Mouse (Mus musculus) limb, embryonic 14.5 days (tissue): ENCODE results near the gene Myh7. TPM values are rescaled to one million over a fixed set of nuclear protein-coding genes. Genes with fewer than 3 reads are reported as not detected.

Experiments
- ATAC-seq: fragments of 200-750 bp; cut with Nextera tagmentation; 2 replicates; pipeline ENCODE4 v1.8.0; 2017; ENCODE audit warnings: low read depth, moderate number of reproducible peaks, moderate TSS enrichment; ENCODE audit not compliant: low FRiP score
- DNase-seq: peaks from one replicate; pipeline ENCODE4 v3.0.0-alpha.2; 2015; ENCODE audit warnings: low spot score
- H3K27ac ChIP-seq: fragments of 300-500 bp; sonication (generic); replicated peaks from 2 replicates; pipeline ENCODE4 v1.5.1; 2014; ENCODE audit warnings: low read depth, mild to moderate bottlenecking, low read length, moderate library complexity, mixed read lengths
- H3K27me3 ChIP-seq: fragments of 300-500 bp; sonication (generic); 2 replicates; pipeline ENCODE4 v1.6.1; 2014; ENCODE audit warnings: low read length, mixed read lengths; ENCODE audit not compliant: control insufficient read depth, insufficient read depth
- H3K36me3 ChIP-seq: fragments of 300-500 bp; sonication (generic); 2 replicates; pipeline ENCODE4 v1.6.1; 2014; ENCODE audit warnings: mild to moderate bottlenecking, low read length, moderate library complexity, mixed read lengths; ENCODE audit not compliant: control insufficient read depth, insufficient read depth
- H3K4me1 ChIP-seq: fragments of 300-500 bp; sonication (generic); 2 replicates; pipeline ENCODE4 v1.6.1; 2014; ENCODE audit warnings: antibody characterized with exemption, low read length, mixed read lengths; ENCODE audit not compliant: control insufficient read depth, insufficient read depth
- H3K4me2 ChIP-seq: fragments of 300-500 bp; sonication (generic); replicated peaks from 2 replicates; pipeline ENCODE4 v1.6.1; 2014; ENCODE audit warnings: low read depth, mild to moderate bottlenecking, low read length, moderate library complexity; ENCODE audit not compliant: severe bottlenecking
- H3K4me3 ChIP-seq: fragments of 300-500 bp; sonication (generic); replicated peaks from 2 replicates; pipeline ENCODE4 v1.5.1; 2014; ENCODE audit warnings: low read length
- H3K9ac ChIP-seq: fragments of 300-500 bp; sonication (generic); 2 replicates; pipeline ENCODE4 v1.6.1; 2014; ENCODE audit warnings: mild to moderate bottlenecking, low read depth, low read length, moderate library complexity; ENCODE audit not compliant: severe bottlenecking
- H3K9me3 ChIP-seq: fragments of 300-500 bp; sonication (generic); 2 replicates; pipeline ENCODE4 v1.6.1; 2016; ENCODE audit warnings: low read length; ENCODE audit not compliant: control insufficient read depth
- POLR2A ChIP-seq: fragments of 200-500 bp; IDR thresholded peaks from 2 replicates; pipeline ENCODE4 v1.8.0; 2012; ENCODE audit warnings: inconsistent platforms, mild to moderate bottlenecking, moderate library complexity, borderline replicate concordance; ENCODE audit not compliant: insufficient read depth, insufficient read length; ENCODE audit errors: extremely low read depth
- WGBS: fragments of 180-500 bp; shearing (Covaris S2); extraction: QIAGEN DNeasy Blood & Tissue Kit; methylation state at CpG from one replicate; pipeline ENCODE4 v1.1.7; 2014; 5-methylcytosine and 5-hydroxymethylcytosine counted together
- polyA plus RNA-seq, 2 experiments: library from polyadenylated mRNA; depleted of rRNA in 1 of 2; stranded (reverse) in 1 of 2; unstranded in 1 of 2; fragments of >200 nt; fragmentation: Nextera tagmentation in 1 of 2; extraction: Ambion mirVana in 1 of 2; gene quantifications; 2 replicates each; pipeline versions ENCODE4 v1.2.1 to v1.2.3; 2012 to 2014

Gene Myh7
- polyA plus RNA-seq, 2 experiments = 55.3 to 59.8 TPM

- Histone ChIP-seq H3K4me1 (no peaks in the 10 kb centered on the region), H3K27me3 (no peaks in the 10 kb centered on the region), H3K4me3 (no peak within 1 kb of the TSS), H3K27ac (no peak within 1 kb of the TSS), H3K9ac (no peak within 1 kb of the TSS), H3K9me3 (no peaks in the 10 kb centered on the region), H3K4me2 (no peak within 1 kb of the TSS), H3K36me3 (no peaks in the 10 kb centered on the region)
- no peak for TF ChIP-seq POLR2A
- DNase-seq (no peak), ATAC-seq (no peak)
- WGBS = 64% methylated on average over 7 of the region's 7 CpGs
Observed at GRCm38 (mm10) chr14:54966320-54966977, 28.0 kb downstream of the Myh7 start, which contains the start of gene Myh6. Gene Myh6 (minus strand): TSS chr14:54966927.

DNA sequence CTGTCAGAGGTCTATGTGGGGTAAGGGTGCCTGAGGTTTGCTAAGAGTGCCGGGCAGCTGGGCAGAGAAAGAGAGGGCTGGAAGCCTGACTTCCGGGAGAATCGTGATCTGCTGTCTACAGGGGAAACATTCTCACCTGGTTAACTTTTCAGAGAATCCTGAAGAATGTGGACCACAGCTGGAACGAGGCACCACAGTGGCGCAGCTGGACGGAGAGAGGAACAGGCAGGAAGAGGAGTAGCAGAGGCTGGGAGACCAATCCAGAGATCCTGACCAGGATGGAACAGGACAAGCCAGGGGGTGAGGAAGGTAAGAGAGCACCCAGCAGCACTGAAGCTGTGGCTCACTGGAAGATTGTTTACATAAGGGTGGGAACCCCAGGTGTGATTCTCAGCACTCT lies 28.8 kb downstream of the Myh7 start:
- H3K4me3 ChIP-seq = no peak overlapping the region
- H3K36me3 ChIP-seq = no peaks in the 10 kb centered on the region
- WGBS = 43% methylated on average over 6 of the region's 6 CpGs
- TF ChIP-seq POLR2A = no peak
- ATAC-seq (no peak), DNase-seq (no peak)
- no peaks in the 10 kb centered on the region for H3K27me3 ChIP-seq
- H3K9ac ChIP-seq = no peak overlapping the region
- no peak overlapping the region for H3K4me2 ChIP-seq
- H3K27ac ChIP-seq = no peak overlapping the region
- H3K9me3 ChIP-seq = no peaks in the 10 kb centered on the region
- H3K4me1 ChIP-seq = no peaks in the 10 kb centered on the region

DNA sequence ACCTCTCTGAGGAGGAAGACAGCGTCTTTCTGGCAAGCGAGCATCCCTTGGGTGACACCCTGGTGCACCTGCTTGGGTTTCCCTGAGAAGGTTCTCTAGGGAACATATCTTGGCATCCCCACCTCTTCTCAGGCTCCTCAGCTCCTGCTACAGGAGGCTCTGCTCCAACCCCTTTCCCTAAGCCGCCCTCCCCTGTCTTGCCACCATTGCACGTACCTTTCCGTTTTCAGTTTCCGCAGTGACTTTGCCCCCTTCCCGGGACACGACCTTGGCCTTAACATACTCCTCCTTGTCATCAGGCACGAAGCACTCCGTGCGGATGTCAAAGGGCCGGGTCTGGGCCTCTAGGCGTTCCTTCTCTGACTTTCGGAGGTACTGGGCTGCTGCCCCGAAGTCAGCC lies 29.4 kb downstream of the Myh7 start:
- Histone ChIP-seq H3K4me3 (no peak overlapping the region), H3K4me2 (no peak overlapping the region), H3K36me3 (no peaks in the 10 kb centered on the region), H3K9ac (no peak overlapping the region), H3K9me3 (no peaks in the 10 kb centered on the region), H3K4me1 (no peaks in the 10 kb centered on the region), H3K27ac (no peak overlapping the region), H3K27me3 (no peaks in the 10 kb centered on the region)
- ATAC-seq (no peak), DNase-seq (no peak)
- 75% methylated on average over 15 of the region's 15 CpGs for WGBS
- TF ChIP-seq POLR2A = no peak

GRCm38 (mm10) chr14:54963727-54964126 lies 30.7 kb downstream of the Myh7 start:
- Histone ChIP-seq H3K27me3 (no peaks in the 10 kb centered on the region), H3K36me3 (no peaks in the 10 kb centered on the region), H3K27ac (no peak overlapping the region), H3K9ac (no peak overlapping the region), H3K4me3 (no peak overlapping the region), H3K4me2 (no peak overlapping the region), H3K9me3 (no peaks in the 10 kb centered on the region), H3K4me1 (no peaks in the 10 kb centered on the region)
- DNase-seq = no peak
- ATAC-seq = no peak
- no peak for TF ChIP-seq POLR2A
- 89% methylated on average over 11 of the region's 11 CpGs for WGBS

DNA sequence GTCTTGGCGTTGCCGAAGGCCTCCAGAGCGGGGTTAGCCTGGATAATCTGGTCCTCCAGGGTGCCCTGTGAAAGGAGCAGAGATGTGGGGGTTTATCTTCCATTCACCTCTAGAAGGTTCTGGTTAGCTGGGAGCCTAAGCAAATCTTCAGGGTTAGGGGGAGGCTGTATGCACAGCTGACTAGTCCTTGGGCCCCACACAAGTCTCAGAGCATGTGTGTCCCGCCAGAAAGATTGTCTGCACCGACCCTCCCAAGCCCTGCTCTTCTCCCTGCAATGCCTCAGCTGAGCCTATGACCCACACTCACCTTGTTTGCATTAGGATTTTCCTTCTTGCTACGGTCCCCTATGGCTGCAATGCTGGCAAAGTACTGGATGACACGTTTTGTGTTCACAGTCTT lies 31.7 kb downstream of the Myh7 start:
- WGBS = 80% methylated on average over 7 of the region's 7 CpGs
- H3K4me2 ChIP-seq = no peak overlapping the region

More for the DNA sequence above, 31.7 kb downstream of the Myh7 start:
- Histone ChIP-seq H3K4me3 (no peak overlapping the region), H3K36me3 (no peaks in the 10 kb centered on the region), H3K27ac (no peak overlapping the region), H3K4me1 (no peaks in the 10 kb centered on the region), H3K27me3 (no peaks in the 10 kb centered on the region), H3K9me3 (no peaks in the 10 kb centered on the region), H3K9ac (no peak overlapping the region)
- no peak for DNase-seq
- no peak for ATAC-seq
- TF ChIP-seq POLR2A = no peak
